Mouse (Mus musculus): Measurements from ENCODE around the gene Cdk5. TPM values are rescaled to one million over a fixed set of nuclear protein-coding genes. Genes with fewer than 3 reads are reported as not detected.

Cdk5 gene
- polyA plus RNA-seq, 1 experiment from 2014 or later: 47.2 TPM

GRCm38 (mm10) chr5:24384407-24384806 is 38.9 kb downstream of the Cdk5 start:
- 26% methylated on average over 6 of the region's 6 CpGs for WGBS
- Histone ChIP-seq H3K4me2 (ENCODE audit: low read length) (peak overlapping the region; percentile 55; the same call in 1 of the 2 replicates), H3K4me1 (replicated peaks; ENCODE audit: insufficient read depth, low read length) (peaks cover 22% of the 10 kb centered on the region), H3K27ac (0 out of 2 replicates have a peak overlapping the region, but pooled peaks have one; percentile 16), H3K27me3 (ENCODE audit: insufficient read depth, low read length) (peaks cover 6% of the 10 kb centered on the region; the same call in 1 of the 2 replicates), H3K4me3 (replicated peaks; ENCODE audit: low read depth, low read length) (no peak overlapping the region), H3K36me3 (ENCODE audit: insufficient read depth, low read length) (no peaks in the 10 kb centered on the region), H3K9me3 (replicated peaks; ENCODE audit: low read length) (no peaks in the 10 kb centered on the region), H3K9ac (ENCODE audit: low read depth, low read length) (no peak overlapping the region)
- no peak for TF ChIP-seq CTCF (IDR thresholded peaks at IDR 0.05; ENCODE audit: low read depth)
- DNase-seq (ENCODE audit: low spot score): peak; percentile 58
- no peak for ATAC-seq (replicated peaks; ENCODE audit: low FRiP score, low read depth)

DNA sequence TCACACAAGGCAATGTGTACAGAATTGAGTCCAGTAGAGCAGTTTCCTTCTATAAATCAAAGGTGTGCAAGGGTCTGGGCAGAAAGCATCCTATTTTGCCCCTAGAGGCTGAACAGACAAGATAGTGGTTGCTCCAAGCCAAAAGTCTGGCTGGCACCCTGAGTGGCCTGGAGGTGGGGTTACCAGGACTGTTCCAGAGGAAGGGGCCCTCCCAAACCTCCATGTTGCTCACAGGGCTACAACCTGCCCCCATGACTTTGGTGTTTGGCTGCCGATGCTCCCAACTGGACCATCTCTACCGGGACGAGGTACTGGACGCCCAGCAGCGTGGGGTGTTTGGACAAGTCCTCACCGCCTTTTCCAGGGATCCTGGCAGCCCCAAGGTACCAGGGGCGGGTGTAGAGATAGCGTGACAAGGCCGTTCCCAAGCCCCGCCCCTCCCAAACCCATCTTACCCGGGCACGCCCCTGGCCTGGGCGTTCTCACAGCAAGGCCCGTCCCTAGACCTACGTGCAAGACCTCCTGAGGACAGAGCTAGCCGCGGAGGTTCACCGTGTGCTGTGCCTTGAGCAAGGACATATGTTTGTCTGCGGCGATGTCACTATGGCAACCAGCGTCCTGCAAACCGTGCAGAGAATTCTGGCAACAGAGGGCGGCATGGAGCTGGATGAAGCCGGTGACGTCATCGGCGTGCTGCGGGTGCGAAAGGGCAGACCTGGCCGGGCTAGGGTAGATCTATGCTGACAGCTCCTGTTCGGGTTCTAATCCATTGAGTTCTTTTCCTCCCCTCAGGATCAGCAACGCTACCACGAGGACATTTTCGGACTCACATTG is 40.1 kb downstream of the Cdk5 start:
- Histone ChIP-seq H3K9ac (ENCODE audit: low read depth, low read length) (peak overlapping the region; percentile 41), H3K9me3 (replicated peaks; ENCODE audit: low read length) (no peaks in the 10 kb centered on the region), H3K4me2 (ENCODE audit: low read length) (peak overlapping the region; percentile 55), H3K4me1 (replicated peaks; ENCODE audit: insufficient read depth, low read length) (peaks cover 20% of the 10 kb centered on the region), H3K4me3 (replicated peaks; ENCODE audit: low read depth, low read length) (peak overlapping the region; percentile 32), H3K27me3 (ENCODE audit: insufficient read depth, low read length) (peaks cover 6% of the 10 kb centered on the region; the same call in 1 of the 2 replicates), H3K36me3 (ENCODE audit: insufficient read depth, low read length) (no peaks in the 10 kb centered on the region), H3K27ac (no peak overlapping the region)
- DNase-seq (ENCODE audit: low spot score) (peak; percentile 94), ATAC-seq (replicated peaks; ENCODE audit: low FRiP score, low read depth) (peak; percentile 89)
- WGBS: 5% methylated on average over 34 of the region's 34 CpGs
- peak; percentile 71 for TF ChIP-seq CTCF (IDR thresholded peaks at IDR 0.05; ENCODE audit: low read depth)

- Histone ChIP-seq H3K9ac (ENCODE audit: low read depth, low read length) (no peak overlapping the region), H3K27me3 (ENCODE audit: insufficient read depth, low read length) (peaks cover 6% of the 10 kb centered on the region; the same call in 1 of the 2 replicates), H3K4me3 (replicated peaks; ENCODE audit: low read depth, low read length) (no peak overlapping the region), H3K4me1 (replicated peaks; ENCODE audit: insufficient read depth, low read length) (peaks cover 10% of the 10 kb centered on the region), H3K27ac (no peak overlapping the region), H3K36me3 (ENCODE audit: insufficient read depth, low read length) (no peaks in the 10 kb centered on the region), H3K4me2 (ENCODE audit: low read length) (no peak overlapping the region), H3K9me3 (replicated peaks; ENCODE audit: low read length) (no peaks in the 10 kb centered on the region)
- WGBS: 55% methylated on average over 2 of the region's 2 CpGs
- no peak for ATAC-seq (replicated peaks; ENCODE audit: low FRiP score, low read depth)
- no peak for DNase-seq (ENCODE audit: low spot score)
- no peak for TF ChIP-seq CTCF (IDR thresholded peaks at IDR 0.05; ENCODE audit: low read depth)
These were observed 41.3 kb downstream of the Cdk5 start for GRCm38 (mm10) chr5:24381988-24382387.

DNA sequence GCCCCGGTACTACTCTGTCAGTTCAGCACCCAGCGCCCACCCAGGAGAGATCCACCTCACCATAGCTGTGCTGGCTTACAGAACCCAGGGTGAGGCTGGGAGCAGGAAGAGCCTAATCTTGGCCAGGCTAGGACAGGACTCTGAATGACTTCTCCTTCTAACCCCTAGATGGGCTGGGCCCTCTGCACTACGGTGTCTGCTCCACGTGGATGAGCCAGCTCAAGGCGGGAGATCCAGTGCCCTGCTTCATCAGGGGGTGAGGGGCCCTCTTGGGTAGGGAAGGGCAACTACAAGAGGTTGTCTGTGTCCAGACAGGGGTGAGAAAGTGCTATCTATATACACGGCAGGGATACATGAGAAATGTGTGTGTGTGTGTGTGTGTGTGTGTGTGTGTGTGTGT is 41.8 kb downstream of the Cdk5 start:
- H3K27ac ChIP-seq: no peak overlapping the region
- no peak for DNase-seq (ENCODE audit: low spot score)
- 60% methylated on average over 6 of the region's 6 CpGs for WGBS
- no peak for ATAC-seq (replicated peaks; ENCODE audit: low FRiP score, low read depth)
- H3K9me3 ChIP-seq (replicated peaks; ENCODE audit: low read length): no peaks in the 10 kb centered on the region
- H3K27me3 ChIP-seq (ENCODE audit: insufficient read depth, low read length): peaks cover 2% of the 10 kb centered on the region; the same call in 1 of the 2 replicates
- H3K4me3 ChIP-seq (replicated peaks; ENCODE audit: low read depth, low read length): no peak overlapping the region
- no peak overlapping the region for H3K9ac ChIP-seq (ENCODE audit: low read depth, low read length)
- TF ChIP-seq CTCF (IDR thresholded peaks at IDR 0.05; ENCODE audit: low read depth): no peak
- H3K36me3 ChIP-seq (ENCODE audit: insufficient read depth, low read length): no peaks in the 10 kb centered on the region
- H3K4me2 ChIP-seq (ENCODE audit: low read length): no peak overlapping the region
- peaks cover 10% of the 10 kb centered on the region for H3K4me1 ChIP-seq (replicated peaks; ENCODE audit: insufficient read depth, low read length)

GRCm38 (mm10) chr5:24380499-24380898 is 42.8 kb downstream of the Cdk5 start:
- WGBS: 89% methylated on average over 4 of the region's 4 CpGs
- H3K27ac ChIP-seq: no peak overlapping the region

GRCm38 (mm10) chr5:24379501-24379900 is 43.8 kb downstream of the Cdk5 start:
- H3K4me2 ChIP-seq (ENCODE audit: low read length): no peak overlapping the region
- H3K4me1 ChIP-seq (replicated peaks; ENCODE audit: insufficient read depth, low read length): peaks cover 8% of the 10 kb centered on the region
- H3K36me3 ChIP-seq (ENCODE audit: insufficient read depth, low read length): no peaks in the 10 kb centered on the region
- no peaks in the 10 kb centered on the region for H3K9me3 ChIP-seq (replicated peaks; ENCODE audit: low read length)
- no peaks in the 10 kb centered on the region for H3K27me3 ChIP-seq (ENCODE audit: insufficient read depth, low read length)
- no peak for DNase-seq (ENCODE audit: low spot score)
- H3K4me3 ChIP-seq (replicated peaks; ENCODE audit: low read depth, low read length): no peak overlapping the region
- ATAC-seq (replicated peaks; ENCODE audit: low FRiP score, low read depth): no peak
- no peak for TF ChIP-seq CTCF (IDR thresholded peaks at IDR 0.05; ENCODE audit: low read depth)
- WGBS: 70% methylated on average over 4 of the region's 4 CpGs
- H3K9ac ChIP-seq (ENCODE audit: low read depth, low read length): no peak overlapping the region
- no peak overlapping the region for H3K27ac ChIP-seq

More at GRCm38 (mm10) chr5:24380499-24380898, 42.8 kb downstream of the Cdk5 start:
- DNase-seq (ENCODE audit: low spot score): no peak
- no peaks in the 10 kb centered on the region for H3K36me3 ChIP-seq (ENCODE audit: insufficient read depth, low read length)
- H3K4me1 ChIP-seq (replicated peaks; ENCODE audit: insufficient read depth, low read length): peaks cover 10% of the 10 kb centered on the region
- no peaks in the 10 kb centered on the region for H3K9me3 ChIP-seq (replicated peaks; ENCODE audit: low read length)
- no peaks in the 10 kb centered on the region for H3K27me3 ChIP-seq (ENCODE audit: insufficient read depth, low read length)
- H3K4me3 ChIP-seq (replicated peaks; ENCODE audit: low read depth, low read length): no peak overlapping the region
- no peak for TF ChIP-seq CTCF (IDR thresholded peaks at IDR 0.05; ENCODE audit: low read depth)
- H3K9ac ChIP-seq (ENCODE audit: low read depth, low read length): no peak overlapping the region
- H3K4me2 ChIP-seq (ENCODE audit: low read length): no peak overlapping the region
- ATAC-seq (replicated peaks; ENCODE audit: low FRiP score, low read depth): no peak

Data from kidney, postnatal 0 days (tissue).